Mouse (Mus musculus): Measurements from ENCODE around the gene Gm20388. TPM values are rescaled to one million over a fixed set of nuclear protein-coding genes. Genes with fewer than 3 reads are reported as not detected.
A peak's percentile ranks its signal among the peaks of the same experiment; 100 is the strongest.

Gene Gm20388
- polyA plus RNA-seq, 1 experiment from 2014 or later, result not detected

- ATAC-seq (ENCODE audit: low FRiP score), result no peak
- H3K4me3 ChIP-seq (ENCODE audit: low read depth, low read length), result no peak overlapping the region
- H3K4me1 ChIP-seq (ENCODE audit: control insufficient read depth, insufficient read depth, low read length), result no peaks in the 10 kb centered on the region; the same call in 1 of the 2 replicates
- no peak overlapping the region for H3K27ac ChIP-seq (ENCODE audit: low read depth, low read length)
- H3K36me3 ChIP-seq (ENCODE audit: control insufficient read depth, insufficient read depth, low read length), result no peaks in the 10 kb centered on the region
- WGBS, result 37% methylated on average over 3 of the region's 3 CpGs
- no peaks in the 10 kb centered on the region for H3K9me3 ChIP-seq (ENCODE audit: control insufficient read depth, low read length)
- no peaks in the 10 kb centered on the region for H3K27me3 ChIP-seq (ENCODE audit: control insufficient read depth, insufficient read depth, low read length)
- no peak overlapping the region for H3K4me2 ChIP-seq
- 0 out of 2 replicates have a peak overlapping the region, but pooled peaks have one; percentile 9 for H3K9ac ChIP-seq (ENCODE audit: low read length)
- DNase-seq (ENCODE audit: low spot score, missing footprints), result no peak
Observed at GRCm38 (mm10) chr8:119885612-119886011, 25.0 kb upstream of the Gm20388 start.

DNA sequence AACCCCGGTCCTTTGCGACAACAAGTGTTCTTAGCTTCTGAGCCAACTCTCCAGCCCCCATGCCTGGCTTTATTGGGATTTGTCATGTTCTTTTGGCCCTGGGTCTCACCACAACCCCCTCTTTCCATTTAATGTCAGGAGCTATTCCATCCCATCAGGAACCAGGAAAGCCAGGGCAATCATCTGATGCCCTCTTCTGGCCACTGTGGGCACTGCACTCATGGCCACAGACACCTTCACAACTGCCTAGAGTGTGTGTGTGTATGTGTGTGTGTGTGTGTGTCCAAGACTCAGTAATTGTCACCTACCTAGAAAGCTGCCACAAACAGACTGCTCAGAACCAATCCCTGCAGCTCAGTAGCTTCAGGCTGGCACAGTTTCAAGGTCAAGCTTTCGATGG is 23.5 kb upstream of the Gm20388 start:
- no peak for ATAC-seq (ENCODE audit: low FRiP score)
- Histone ChIP-seq H3K9me3 (ENCODE audit: control insufficient read depth, low read length) (no peaks in the 10 kb centered on the region), H3K27ac (ENCODE audit: low read depth, low read length) (no peak overlapping the region), H3K27me3 (ENCODE audit: control insufficient read depth, insufficient read depth, low read length) (no peaks in the 10 kb centered on the region), H3K9ac (ENCODE audit: low read length) (no peak overlapping the region), H3K4me2 (no peak overlapping the region), H3K4me3 (ENCODE audit: low read depth, low read length) (no peak overlapping the region), H3K4me1 (ENCODE audit: control insufficient read depth, insufficient read depth, low read length) (no peaks in the 10 kb centered on the region; the same call in 1 of the 2 replicates), H3K36me3 (ENCODE audit: control insufficient read depth, insufficient read depth, low read length) (no peaks in the 10 kb centered on the region)
- WGBS, result 95% methylated on average over 3 of the region's 3 CpGs
- peak; percentile 91 for DNase-seq (ENCODE audit: low spot score, missing footprints)

DNA sequence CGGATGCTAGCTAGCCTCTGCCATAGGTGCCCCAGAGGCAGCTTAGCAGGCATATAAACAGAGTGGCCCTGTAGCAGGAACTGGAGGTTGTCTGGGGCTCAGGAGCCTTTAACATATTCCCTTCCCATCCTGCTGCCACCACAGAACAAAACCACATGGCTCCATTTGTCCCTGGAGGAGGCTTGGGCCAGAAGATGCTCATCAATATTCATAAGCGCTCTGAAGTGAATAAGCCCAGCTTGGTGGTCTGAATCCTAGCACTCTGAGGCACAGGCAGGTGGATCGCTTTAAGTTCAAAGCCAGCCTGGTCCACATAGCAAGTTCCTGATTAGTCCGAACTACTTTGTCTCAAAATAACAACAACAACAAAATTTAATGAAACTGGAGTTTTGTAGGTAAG is 22.6 kb upstream of the Gm20388 start:
- Histone ChIP-seq H3K36me3 (ENCODE audit: control insufficient read depth, insufficient read depth, low read length) (no peaks in the 10 kb centered on the region), H3K9me3 (ENCODE audit: control insufficient read depth, low read length) (no peaks in the 10 kb centered on the region), H3K27ac (ENCODE audit: low read depth, low read length) (no peak overlapping the region), H3K4me1 (ENCODE audit: control insufficient read depth, insufficient read depth, low read length) (no peaks in the 10 kb centered on the region; the same call in 1 of the 2 replicates), H3K4me3 (ENCODE audit: low read depth, low read length) (no peak overlapping the region), H3K27me3 (ENCODE audit: control insufficient read depth, insufficient read depth, low read length) (no peaks in the 10 kb centered on the region), H3K4me2 (no peak overlapping the region), H3K9ac (ENCODE audit: low read length) (no peak overlapping the region)
- ATAC-seq (ENCODE audit: low FRiP score), result 0 out of 2 replicates have a peak, but pooled peaks have one; percentile 44
- 54% methylated on average over 4 of the region's 4 CpGs for WGBS
- DNase-seq (ENCODE audit: low spot score, missing footprints), result no peak

- DNase-seq (ENCODE audit: low spot score, missing footprints) (no peak), ATAC-seq (ENCODE audit: low FRiP score) (no peak)
- H3K4me1 ChIP-seq (ENCODE audit: control insufficient read depth, insufficient read depth, low read length), result no peaks in the 10 kb centered on the region
- H3K4me3 ChIP-seq (ENCODE audit: low read depth, low read length), result no peak overlapping the region
- H3K9me3 ChIP-seq (ENCODE audit: control insufficient read depth, low read length), result no peaks in the 10 kb centered on the region
- no peak overlapping the region for H3K4me2 ChIP-seq
- 65% methylated on average over 4 of the region's 4 CpGs for WGBS
- no peak overlapping the region for H3K27ac ChIP-seq (ENCODE audit: low read depth, low read length)
- peaks cover 17% of the 10 kb centered on the region for H3K27me3 ChIP-seq (ENCODE audit: control insufficient read depth, insufficient read depth, low read length)
- H3K9ac ChIP-seq (ENCODE audit: low read length), result no peak overlapping the region
- H3K36me3 ChIP-seq (ENCODE audit: control insufficient read depth, insufficient read depth, low read length), result no peaks in the 10 kb centered on the region
Observed at GRCm38 (mm10) chr8:119897069-119897468, 13.6 kb upstream of the Gm20388 start.

GRCm38 (mm10) chr8:119897933-119898332 is 12.7 kb upstream of the Gm20388 start:
- ATAC-seq (ENCODE audit: low FRiP score) (no peak), DNase-seq (ENCODE audit: low spot score, missing footprints) (no peak)
- peaks cover 17% of the 10 kb centered on the region for H3K27me3 ChIP-seq (ENCODE audit: control insufficient read depth, insufficient read depth, low read length)
- H3K9me3 ChIP-seq (ENCODE audit: control insufficient read depth, low read length), result no peaks in the 10 kb centered on the region
- H3K4me2 ChIP-seq, result no peak overlapping the region
- 31% methylated on average over 13 of the region's 13 CpGs for whole genome bisulfite sequencing
- no peaks in the 10 kb centered on the region for H3K36me3 ChIP-seq (ENCODE audit: control insufficient read depth, insufficient read depth, low read length)
- H3K4me3 ChIP-seq (ENCODE audit: low read depth, low read length), result no peak overlapping the region
- no peak overlapping the region for H3K27ac ChIP-seq (ENCODE audit: low read depth, low read length)
- no peak overlapping the region for H3K9ac ChIP-seq (ENCODE audit: low read length)
- no peaks in the 10 kb centered on the region for H3K4me1 ChIP-seq (ENCODE audit: control insufficient read depth, insufficient read depth, low read length)

DNA sequence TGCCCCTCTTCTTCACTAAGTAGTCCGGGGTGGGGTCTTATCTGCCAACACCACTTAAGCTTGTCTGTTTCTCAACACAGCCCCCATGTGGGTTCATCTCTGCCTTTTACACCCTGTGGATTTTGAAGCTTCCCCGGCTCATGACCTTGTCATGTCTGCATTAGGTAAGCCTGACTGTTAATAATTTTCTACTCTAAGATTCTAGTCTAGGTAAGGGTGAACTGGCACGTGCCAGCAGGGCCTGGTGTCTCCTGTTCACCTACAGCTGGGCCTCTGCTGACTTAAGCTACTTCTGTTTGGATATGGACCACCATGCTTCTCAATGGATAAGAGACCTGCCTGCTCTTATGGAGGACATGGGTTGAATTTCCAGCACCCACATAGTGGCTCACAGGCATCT is 9.3 kb upstream of the Gm20388 start:
- 83% methylated on average over 3 of the region's 3 CpGs for WGBS
- no peak overlapping the region for H3K27ac ChIP-seq (ENCODE audit: low read depth, low read length)
- peaks cover 17% of the 10 kb centered on the region for H3K27me3 ChIP-seq (ENCODE audit: control insufficient read depth, insufficient read depth, low read length)
- no peak overlapping the region; the same call in 1 of the 2 replicates for H3K9ac ChIP-seq (ENCODE audit: low read length)
- DNase-seq (ENCODE audit: low spot score, missing footprints) (no peak), ATAC-seq (ENCODE audit: low FRiP score) (no peak)
- H3K4me2 ChIP-seq, result no peak overlapping the region
- H3K36me3 ChIP-seq (ENCODE audit: control insufficient read depth, insufficient read depth, low read length), result no peaks in the 10 kb centered on the region
- no peak overlapping the region for H3K4me3 ChIP-seq (ENCODE audit: low read depth, low read length)
- no peaks in the 10 kb centered on the region for H3K9me3 ChIP-seq (ENCODE audit: control insufficient read depth, low read length)
- 0 out of 2 replicates have a peak, but pooled peaks cover 2% of the 10 kb centered on the region for H3K4me1 ChIP-seq (ENCODE audit: control insufficient read depth, insufficient read depth, low read length)

GRCm38 (mm10) chr8:119901952-119902351 is 8.7 kb upstream of the Gm20388 start:
- 70% methylated on average over 8 of the region's 8 CpGs for WGBS
- Histone ChIP-seq H3K9me3 (ENCODE audit: control insufficient read depth, low read length) (no peaks in the 10 kb centered on the region), H3K27me3 (ENCODE audit: control insufficient read depth, insufficient read depth, low read length) (peaks cover 16% of the 10 kb centered on the region), H3K27ac (ENCODE audit: low read depth, low read length) (no peak overlapping the region), H3K9ac (ENCODE audit: low read length) (no peak overlapping the region), H3K36me3 (ENCODE audit: control insufficient read depth, insufficient read depth, low read length) (no peaks in the 10 kb centered on the region), H3K4me1 (ENCODE audit: control insufficient read depth, insufficient read depth, low read length) (0 out of 2 replicates have a peak, but pooled peaks cover 2% of the 10 kb centered on the region), H3K4me3 (ENCODE audit: low read depth, low read length) (no peak overlapping the region), H3K4me2 (no peak overlapping the region)
- no peak for ATAC-seq (ENCODE audit: low FRiP score)
- no peak for DNase-seq (ENCODE audit: low spot score, missing footprints)

DNA sequence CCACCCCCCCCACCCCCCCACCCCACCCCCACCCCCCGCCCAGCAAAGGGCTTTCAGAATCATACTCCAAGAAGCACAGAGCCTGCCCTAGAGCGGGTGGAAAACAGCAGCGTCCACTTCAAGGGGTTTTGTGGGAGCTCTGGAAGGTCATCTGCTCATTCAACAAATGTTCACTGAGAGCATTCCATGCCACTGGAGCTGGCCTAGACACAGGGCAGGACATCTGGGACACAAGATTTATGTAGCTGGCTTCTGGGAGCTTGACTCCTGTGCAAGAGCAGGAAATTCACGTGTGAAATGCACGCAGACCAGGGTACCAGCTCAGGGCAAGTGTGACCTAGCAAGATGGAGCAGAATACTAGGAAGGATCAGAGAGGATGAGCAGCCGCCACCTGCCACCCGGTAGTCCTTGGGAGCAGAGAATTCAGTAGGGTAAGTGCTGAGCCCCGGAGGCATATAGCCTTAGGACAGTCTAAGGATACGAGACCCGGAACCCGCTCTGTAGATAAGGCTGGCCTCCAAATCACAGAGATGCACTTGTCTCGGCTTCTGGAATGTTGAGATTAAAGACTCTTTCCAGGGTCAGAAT is 6.2 kb upstream of the Gm20388 start:
- Histone ChIP-seq H3K4me1 (ENCODE audit: control insufficient read depth, insufficient read depth, low read length) (0 out of 2 replicates have a peak, but pooled peaks cover 2% of the 10 kb centered on the region), H3K9ac (ENCODE audit: low read length) (no peak overlapping the region), H3K4me3 (ENCODE audit: low read depth, low read length) (no peak overlapping the region), H3K9me3 (ENCODE audit: control insufficient read depth, low read length) (no peaks in the 10 kb centered on the region), H3K36me3 (ENCODE audit: control insufficient read depth, insufficient read depth, low read length) (no peaks in the 10 kb centered on the region), H3K27me3 (ENCODE audit: control insufficient read depth, insufficient read depth, low read length) (no peaks in the 10 kb centered on the region), H3K27ac (ENCODE audit: low read depth, low read length) (no peak overlapping the region), H3K4me2 (no peak overlapping the region)
- ATAC-seq (ENCODE audit: low FRiP score), result no peak
- DNase-seq (ENCODE audit: low spot score, missing footprints), result no peak
- 63% methylated on average over 12 of the region's 12 CpGs for WGBS

DNA sequence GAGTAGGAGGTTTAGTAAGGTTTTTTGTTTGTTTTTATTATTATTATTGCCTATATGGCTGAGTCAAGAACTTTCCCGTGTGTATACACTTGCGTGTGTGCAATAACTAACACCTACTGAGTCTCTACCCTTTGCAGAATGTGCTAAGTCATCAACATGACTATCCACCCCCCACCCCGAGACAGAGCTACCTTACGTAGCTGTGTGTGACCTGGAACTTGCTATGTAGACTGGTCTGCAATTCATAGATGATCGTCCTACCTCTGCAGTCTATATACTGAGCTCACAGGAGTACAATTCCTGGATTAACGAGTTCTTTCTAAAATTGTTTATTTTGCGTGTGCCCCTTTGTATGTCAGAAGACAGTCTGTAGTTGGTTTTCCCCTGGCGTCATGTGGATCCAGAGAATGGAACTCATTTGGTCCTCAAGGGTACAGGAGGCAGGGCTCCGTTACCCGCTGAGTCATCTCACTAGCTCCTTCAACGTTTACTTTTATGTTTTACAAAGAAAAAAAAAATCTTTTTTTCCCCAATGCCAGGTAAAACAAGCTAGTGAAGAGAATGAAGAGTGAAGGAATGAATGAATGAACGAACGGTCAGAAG is 596 bp upstream of the Gm20388 start, which contains the start of gene Usp10:
Usp10 (plus strand) TSS at position 417 of the 603 bp plus-strand sequence.
- peak within 1 kb of the TSS; percentile 88 for H3K4me2 ChIP-seq
- DNase-seq (ENCODE audit: low spot score, missing footprints) (no peak), ATAC-seq (ENCODE audit: low FRiP score) (0 out of 2 replicates have a peak, but pooled peaks have one; percentile 2)
- H3K27ac ChIP-seq (ENCODE audit: low read depth, low read length), result peak within 1 kb of the TSS; percentile 85
- H3K9me3 ChIP-seq (ENCODE audit: control insufficient read depth, low read length), result no peaks in the 10 kb centered on the region
- 29% methylated on average over 13 of the region's 13 CpGs for WGBS
- H3K36me3 ChIP-seq (ENCODE audit: control insufficient read depth, insufficient read depth, low read length), result no peaks in the 10 kb centered on the region
- H3K4me1 ChIP-seq (ENCODE audit: control insufficient read depth, insufficient read depth, low read length), result peaks cover 32% of the 10 kb centered on the region
- peak within 1 kb of the TSS; percentile 96 for H3K9ac ChIP-seq (ENCODE audit: low read length)
- no peaks in the 10 kb centered on the region for H3K27me3 ChIP-seq (ENCODE audit: control insufficient read depth, insufficient read depth, low read length)
- H3K4me3 ChIP-seq (ENCODE audit: low read depth, low read length), result peak within 1 kb of the TSS; percentile 88

All from midbrain, embryonic 11.5 days (tissue).